Mouse (Mus musculus) ES-E14 (cell line): Measurements from ENCODE around the gene Mctp1.

Experiments
- CHD2 ChIP-seq: IDR thresholded peaks from 2 replicates; pipeline ENCODE4 v1.6.1; 2014; ENCODE audit warnings: mild to moderate bottlenecking, low read depth, low read length, inconsistent platforms
- HCFC1 ChIP-seq: IDR thresholded peaks from 2 replicates; pipeline ENCODE4 v1.6.1; 2012; ENCODE audit warnings: low read length, inconsistent platforms, borderline replicate concordance; ENCODE audit not compliant: insufficient read depth
- ZC3H11A ChIP-seq: IDR thresholded peaks from 2 replicates; pipeline ENCODE4 v1.6.1; 2012; ENCODE audit warnings: low read depth, mild to moderate bottlenecking, inconsistent platforms, low read length, borderline replicate concordance
- ZNF384 ChIP-seq: IDR thresholded peaks from 2 replicates; pipeline ENCODE4 v1.6.1; 2012; ENCODE audit warnings: low read depth, low read length, inconsistent platforms

DNA sequence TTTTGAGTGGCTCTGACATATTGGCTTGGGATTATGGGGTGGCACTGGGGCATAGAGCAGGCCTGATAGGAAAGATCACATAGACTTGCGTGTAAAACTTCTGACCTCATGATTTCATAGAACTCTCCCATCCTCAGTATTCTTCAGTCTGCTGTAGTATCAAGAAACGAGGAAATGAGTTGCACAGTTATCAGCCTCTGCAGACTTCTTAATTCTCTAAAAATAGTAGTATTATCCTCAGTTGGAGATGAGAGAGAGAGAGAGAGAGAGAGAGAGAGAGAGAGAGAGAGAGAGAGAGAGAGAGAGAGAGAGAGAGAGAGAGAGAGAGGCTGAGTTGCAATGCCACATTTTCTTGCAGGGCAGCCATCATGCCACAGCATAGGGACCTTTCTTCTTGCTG, 45.6 kb downstream of the Mctp1 start:
- TF ChIP-seq ZNF384: no peak
- TF ChIP-seq HCFC1: no peak
- TF ChIP-seq ZC3H11A: no peak
- no peak for TF ChIP-seq CHD2
